Mouse (Mus musculus) intestine, embryonic 16.5 days (tissue): ENCODE results near the gene Gm13871. TPM values are rescaled to one million over a fixed set of nuclear protein-coding genes. Genes with fewer than 3 reads are reported as not detected.
"Not testable (repeated sequence)": the region's sequence is repeated elsewhere in the genome, so short reads cannot be mapped to it uniquely, and the experiment has no call there.

Experiments
- ATAC-seq: fragments of 200-750 bp; cut with Nextera tagmentation; 2 replicates; pipeline ENCODE4 v1.8.0; 2017; ENCODE audit warnings: moderate TSS enrichment, moderate library complexity
- H3K27ac ChIP-seq: fragments of 300-500 bp; sonication (generic); 2 replicates; pipeline ENCODE4 v1.5.1; 2014; ENCODE audit warnings: mild to moderate bottlenecking, low read length
- H3K27me3 ChIP-seq: fragments of 300-500 bp; sonication (generic); replicated peaks from 2 replicates; pipeline ENCODE4 v1.6.1; 2014; ENCODE audit warnings: low read length, control low read depth, mixed read lengths; ENCODE audit not compliant: control insufficient read depth, insufficient read depth
- H3K36me3 ChIP-seq: fragments of 300-500 bp; sonication (generic); 2 replicates; pipeline ENCODE4 v1.6.1; 2014; ENCODE audit warnings: low read length, control low read depth; ENCODE audit not compliant: control insufficient read depth, insufficient read depth
- H3K4me1 ChIP-seq: fragments of 300-500 bp; sonication (generic); 2 replicates; pipeline ENCODE4 v1.6.1; 2014; ENCODE audit warnings: low read length, control low read depth, mixed read lengths; ENCODE audit not compliant: control insufficient read depth, insufficient read depth
- H3K4me2 ChIP-seq: fragments of 300-500 bp; sonication (generic); 2 replicates; pipeline ENCODE4 v1.6.1; 2014; ENCODE audit warnings: low read depth, low read length, control low read depth
- H3K4me3 ChIP-seq: fragments of 300-500 bp; sonication (generic); 2 replicates; pipeline ENCODE4 v1.5.1; 2014; ENCODE audit warnings: mild to moderate bottlenecking, low read length
- H3K9ac ChIP-seq: fragments of 300-500 bp; sonication (generic); 2 replicates; pipeline ENCODE4 v1.6.1; 2014; ENCODE audit warnings: low read depth, low read length
- H3K9me3 ChIP-seq: fragments of 300-500 bp; sonication (generic); 2 replicates; pipeline ENCODE4 v1.6.1; 2016; ENCODE audit warnings: low read length, control low read depth; ENCODE audit not compliant: control insufficient read depth
- WGBS: fragments of 180-500 bp; shearing (Covaris S2); extraction: QIAGEN DNeasy Blood & Tissue Kit; methylation state at CpG from one replicate; pipeline ENCODE4 v1.1.7; 2014; 5-methylcytosine and 5-hydroxymethylcytosine counted together
- polyA plus RNA-seq: library from polyadenylated mRNA; unstranded; fragments of >200 nt; fragmentation: Nextera tagmentation; extraction: Ambion mirVana; gene quantifications from 2 replicates; pipeline ENCODE4 v1.2.1, GENCODE M21; 2015

Gm13871 gene
- polyA plus RNA-seq = not detected in 2 replicates

- ATAC-seq, H3K36me3 ChIP-seq, H3K27me3 ChIP-seq, H3K27ac ChIP-seq, H3K9ac ChIP-seq, H3K4me3 ChIP-seq, H3K4me2 ChIP-seq, H3K9me3 ChIP-seq, H3K4me1 ChIP-seq: not testable (repeated sequence)
- no CpG with 5 or more reads among the region's 4 CpGs for WGBS
These were observed at the start of gene Gm13871 for GRCm38 (mm10) chr4:73905853-73906252. Gene Gm13871 (minus strand): TSS chr4:73905953.

DNA sequence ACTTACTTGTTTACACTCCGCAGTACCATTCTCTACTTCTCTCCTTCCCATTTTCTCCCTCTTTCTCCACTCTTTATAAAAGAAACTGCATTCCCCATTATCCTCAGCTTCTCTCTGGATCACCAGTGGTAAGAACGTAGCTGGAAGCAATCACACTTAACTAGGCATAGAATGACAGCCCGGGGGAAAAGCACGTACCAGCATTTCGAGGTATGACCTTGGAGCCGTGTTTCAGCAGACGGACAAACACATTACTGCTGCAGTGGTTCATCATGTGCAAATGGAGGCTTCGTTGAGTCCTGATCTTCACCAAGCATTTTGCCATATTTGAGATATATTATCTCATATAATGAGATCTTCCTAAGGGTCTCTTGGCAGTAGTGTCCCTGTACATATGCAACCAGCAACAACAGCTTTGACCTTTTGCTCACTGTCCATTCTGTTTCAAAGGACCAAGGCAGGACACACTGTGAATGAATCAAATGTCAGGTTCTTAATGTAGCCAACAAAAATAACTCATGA, 44.7 kb upstream of the Gm13871 start, which contains the start of gene 2310002L09Rik:
TSS of gene 2310002L09Rik (minus strand) at position 472 of the 522 bp plus-strand sequence.
- H3K36me3 ChIP-seq = no peaks in the 10 kb centered on the region
- no peak within 1 kb of the TSS for H3K4me3 ChIP-seq
- 83% methylated on average over 8 of the region's 8 CpGs for WGBS
- H3K4me2 ChIP-seq = no peak within 1 kb of the TSS
- H3K4me1 ChIP-seq = no peaks in the 10 kb centered on the region
- no peaks in the 10 kb centered on the region for H3K9me3 ChIP-seq
- ATAC-seq = no peak
- H3K9ac ChIP-seq = no peak within 1 kb of the TSS
- no peak within 1 kb of the TSS for H3K27ac ChIP-seq
- no peaks in the 10 kb centered on the region for H3K27me3 ChIP-seq

GRCm38 (mm10) chr4:73920660-73921059, 14.9 kb upstream of the Gm13871 start, which contains the start of gene Gm11756:
Gene Gm11756 (minus strand): TSS chr4:73920760.
- ATAC-seq, H3K36me3 ChIP-seq, H3K27me3 ChIP-seq, H3K4me1 ChIP-seq, H3K9me3 ChIP-seq, H3K27ac ChIP-seq, H3K9ac ChIP-seq, H3K4me3 ChIP-seq, H3K4me2 ChIP-seq: not testable (repeated sequence)
- WGBS = 87% methylated on average over 6 of the region's 6 CpGs

GRCm38 (mm10) chr4:73891012-73891411, 14.7 kb downstream of the Gm13871 start, which contains the start of gene Gm11757:
Gene Gm11757 (minus strand): TSS chr4:73891112.
- H3K4me2 ChIP-seq, H3K27me3 ChIP-seq, H3K27ac ChIP-seq, H3K4me1 ChIP-seq, H3K9ac ChIP-seq, ATAC-seq, H3K4me3 ChIP-seq, H3K36me3 ChIP-seq, H3K9me3 ChIP-seq: not testable (repeated sequence)
- no CpG with 5 or more reads among the region's 4 CpGs for WGBS

GRCm38 (mm10) chr4:73876166-73876565, 29.6 kb downstream of the Gm13871 start, which contains the start of gene Gm11758:
Gene Gm11758 (minus strand): TSS chr4:73876266.
- not testable (repeated sequence) for ATAC-seq

More at GRCm38 (mm10) chr4:73876166-73876565, 29.6 kb downstream of the Gm13871 start, which contains the start of gene Gm11758:
- H3K9ac ChIP-seq, H3K9me3 ChIP-seq, H3K27me3 ChIP-seq, H3K4me2 ChIP-seq, H3K4me1 ChIP-seq, H3K36me3 ChIP-seq, H3K4me3 ChIP-seq, H3K27ac ChIP-seq: not testable (repeated sequence)
- WGBS = no CpG with 5 or more reads among the region's 4 CpGs

Other genes starting within 250 kb of the Gm13871 start
- gene Gm11239, start 237.6 kb downstream of the Gm13871 start, polyA plus RNA-seq = not detected in 2 replicates
- gene Gm428, start 222.4 kb downstream of the Gm13871 start, polyA plus RNA-seq = not detected in 2 replicates
- 4.1 and 4.5 TPM in 2 replicates for gene Rasef, start 115.0 kb downstream of the Gm13871 start, polyA plus RNA-seq
- not detected in 2 replicates for gene Gm11758, start 29.7 kb downstream of the Gm13871 start, polyA plus RNA-seq
- not detected in 2 replicates for gene Gm11757, start 14.8 kb downstream of the Gm13871 start, polyA plus RNA-seq
- gene Gm11756, start 14.8 kb upstream of the Gm13871 start, polyA plus RNA-seq = not detected in 2 replicates
- not detected in 2 replicates for gene 2310002L09Rik, start 44.9 kb upstream of the Gm13871 start, polyA plus RNA-seq
- gene Frmd3, start 107.5 kb upstream of the Gm13871 start, polyA plus RNA-seq = 0.35 and 0.49 TPM in 2 replicates